Mouse (Mus musculus) hindlimb bud, embryonic 11.5 days (tissue): Measurements from ENCODE around the gene Fgfr1op.
"Not testable (repeated sequence)": the region's sequence is repeated elsewhere in the genome, so short reads cannot be mapped to it uniquely, and the experiment has no call there.

Experiments
- DNase-seq: peaks from one replicate; pipeline ENCODE4 v3.0.0-alpha.2; 2012; ENCODE audit warnings: low read depth, low spot score; ENCODE audit errors: extremely low spot score

The Fgfr1op gene

DNA sequence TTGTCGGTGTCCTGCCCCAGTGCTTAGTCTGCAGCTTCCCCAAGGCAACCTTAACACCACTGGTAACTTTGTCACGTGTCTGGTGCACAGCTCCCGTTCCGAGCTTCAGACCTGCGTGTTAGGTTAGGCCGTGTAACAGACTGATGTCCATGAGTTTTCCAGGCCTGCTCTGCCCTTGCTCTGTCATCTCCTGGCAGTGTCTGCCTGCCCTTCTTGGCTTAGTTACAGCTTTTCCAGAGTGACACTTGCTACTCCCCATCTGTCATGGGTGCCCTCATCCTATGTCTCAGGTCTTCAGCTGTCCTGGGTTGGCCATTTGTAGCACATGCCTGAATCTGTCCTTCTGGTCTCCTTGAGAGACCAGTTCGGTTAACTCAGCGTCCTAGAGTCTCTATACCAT is 2.1 kb downstream of the Fgfr1op start:
- not testable (repeated sequence) for DNase-seq

DNA sequence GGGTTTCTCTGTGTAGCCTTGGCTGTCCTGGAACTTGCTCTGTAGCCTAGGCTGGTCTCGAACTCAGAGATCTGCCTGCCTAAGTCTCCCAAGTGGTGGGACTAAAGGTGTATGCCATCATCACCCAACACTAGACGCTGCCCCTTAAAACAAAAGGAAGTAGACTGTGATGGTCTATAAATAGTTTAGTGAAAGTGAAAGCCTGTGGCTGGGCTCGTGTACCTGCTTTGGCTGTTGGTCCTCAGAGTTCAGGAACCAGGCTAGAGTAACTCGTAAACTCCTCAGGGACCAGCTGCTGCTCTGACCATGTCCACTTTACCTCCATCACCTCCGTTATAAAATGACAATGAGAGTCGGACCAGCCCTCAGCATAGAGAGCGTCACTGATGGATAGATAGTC is 5.0 kb downstream of the Fgfr1op start:
- no peak for DNase-seq

DNA sequence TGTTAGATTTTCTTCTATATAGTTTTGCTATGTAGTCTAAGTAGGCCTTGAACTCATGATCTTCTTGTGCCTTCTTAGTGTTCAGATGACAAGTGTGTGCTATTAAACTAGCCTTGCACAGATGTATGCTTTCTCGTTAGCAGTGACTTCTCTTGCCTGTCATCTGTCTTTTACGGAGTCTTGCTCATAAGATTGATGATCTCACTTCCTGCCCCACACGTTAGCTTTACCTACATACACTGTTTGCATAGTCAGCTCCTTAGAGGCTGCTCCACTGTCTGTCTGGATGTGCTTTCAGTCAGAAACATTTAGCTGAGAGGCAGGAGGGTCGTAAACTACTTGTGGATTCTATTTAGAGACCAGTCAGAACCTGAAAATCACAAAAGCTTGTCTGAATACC is 5.8 kb downstream of the Fgfr1op start:
- DNase-seq, result no peak

DNA sequence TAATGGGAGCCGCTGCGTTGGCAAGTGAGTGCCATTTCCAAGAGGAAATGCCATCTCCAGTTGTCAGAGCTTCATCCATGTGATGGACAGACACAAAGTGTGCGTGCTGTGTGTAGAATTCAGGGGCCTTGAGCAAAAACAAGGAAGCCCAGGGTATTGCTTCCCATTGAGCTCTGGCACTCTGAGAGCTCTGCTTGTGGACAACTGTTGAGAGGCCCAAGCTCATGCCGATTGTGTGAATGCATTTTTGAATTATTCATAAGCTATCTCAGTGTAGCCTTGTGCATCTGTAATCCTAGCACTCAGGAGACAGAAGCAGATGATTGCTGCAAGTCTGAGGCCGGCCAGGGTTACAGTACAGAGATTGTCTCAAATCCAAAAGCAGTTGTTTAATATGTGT is 11.8 kb downstream of the Fgfr1op start:
- DNase-seq, result no peak

DNA sequence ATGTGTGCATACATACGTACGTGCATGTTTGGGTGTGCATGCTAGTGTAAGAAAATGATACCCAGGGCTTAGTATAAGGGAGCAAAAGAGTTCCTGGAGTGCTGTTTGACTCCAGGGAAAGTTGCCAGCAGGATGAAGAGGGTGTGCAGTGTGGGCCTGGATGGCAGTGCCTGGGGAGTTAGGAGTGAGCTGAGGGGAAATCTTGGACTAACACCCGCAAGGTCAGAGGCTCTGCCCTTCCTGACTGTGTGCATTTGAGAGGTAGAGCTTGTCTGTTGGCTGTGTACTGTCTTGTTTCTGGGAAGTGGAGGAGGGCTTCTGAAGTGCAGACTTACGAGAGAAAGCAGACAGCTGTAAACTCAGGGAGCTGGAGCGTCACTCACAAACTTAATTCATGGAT is 18.5 kb downstream of the Fgfr1op start:
- no peak for DNase-seq

DNA sequence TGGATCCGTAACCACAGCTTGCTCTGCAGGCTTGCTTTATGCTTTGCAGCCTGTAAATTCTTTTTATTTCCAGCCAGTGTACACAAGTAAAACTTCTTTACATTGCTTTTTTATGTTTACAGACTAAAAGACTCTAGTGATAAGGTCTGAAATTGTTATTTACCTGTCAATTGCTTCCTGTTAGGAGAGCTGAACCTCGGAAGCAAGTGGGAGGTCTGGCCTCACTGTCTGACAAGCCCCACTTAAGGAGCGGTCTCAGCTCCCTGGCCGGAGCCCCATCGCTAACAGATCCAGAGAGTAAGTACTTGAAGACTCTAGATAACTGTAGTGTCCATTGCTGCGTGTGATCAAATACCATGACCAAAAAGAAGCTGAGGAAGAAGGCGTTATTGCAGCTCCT is 18.9 kb downstream of the Fgfr1op start:
- no peak for DNase-seq

DNA sequence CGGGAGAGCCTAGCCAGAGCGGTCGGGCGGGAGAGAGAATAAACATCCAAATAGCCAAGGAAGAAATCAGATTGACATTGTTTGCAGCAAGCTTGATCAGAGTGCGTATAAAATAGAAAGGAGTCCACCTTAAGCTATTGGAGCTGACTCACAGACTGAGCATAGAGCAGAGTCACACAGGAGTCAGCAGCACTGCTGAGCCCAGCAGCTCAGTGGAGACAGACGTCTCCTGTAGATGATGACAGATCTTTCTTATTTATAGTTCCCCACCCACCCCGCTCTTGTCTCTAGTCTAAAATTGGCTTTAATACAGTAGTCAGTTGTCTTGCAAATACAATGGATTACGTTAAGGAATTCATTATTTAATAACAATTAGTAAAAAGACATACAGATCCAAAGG is 28.4 kb downstream of the Fgfr1op start:
- DNase-seq, result no peak

DNA sequence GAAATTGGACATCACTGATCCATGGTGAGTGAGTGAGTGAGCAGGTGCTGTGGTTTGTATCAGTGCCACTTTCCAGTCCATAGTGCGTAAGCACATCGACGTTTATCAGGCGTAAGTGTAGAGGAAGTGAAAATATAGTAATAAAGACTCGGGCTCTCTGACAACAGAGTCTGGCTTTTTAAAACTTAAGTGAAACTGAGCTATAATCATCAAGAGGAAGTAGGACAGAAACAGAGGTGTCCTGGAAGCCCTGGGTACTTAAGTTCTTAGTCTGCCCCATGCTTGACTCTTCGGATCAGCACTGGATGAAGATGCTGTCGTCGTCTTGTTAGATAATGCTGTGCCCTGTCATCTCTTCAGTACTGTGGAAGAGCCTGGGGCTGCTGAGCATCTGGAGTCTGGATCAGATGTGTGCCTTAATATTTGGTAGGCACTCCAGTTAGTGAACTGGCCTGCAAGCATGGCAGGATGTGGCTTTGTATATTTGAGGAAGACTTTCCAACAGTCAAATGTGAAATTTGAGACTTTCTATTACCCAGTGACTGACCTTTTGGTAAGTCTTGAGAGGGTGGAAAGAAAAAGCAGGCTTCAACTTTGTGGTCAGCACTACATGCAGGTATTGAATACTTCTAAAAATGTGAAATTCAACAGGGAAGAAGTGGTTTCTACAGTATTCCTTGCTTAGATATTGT is 30.5 kb downstream of the Fgfr1op start:
- no peak for DNase-seq

DNA sequence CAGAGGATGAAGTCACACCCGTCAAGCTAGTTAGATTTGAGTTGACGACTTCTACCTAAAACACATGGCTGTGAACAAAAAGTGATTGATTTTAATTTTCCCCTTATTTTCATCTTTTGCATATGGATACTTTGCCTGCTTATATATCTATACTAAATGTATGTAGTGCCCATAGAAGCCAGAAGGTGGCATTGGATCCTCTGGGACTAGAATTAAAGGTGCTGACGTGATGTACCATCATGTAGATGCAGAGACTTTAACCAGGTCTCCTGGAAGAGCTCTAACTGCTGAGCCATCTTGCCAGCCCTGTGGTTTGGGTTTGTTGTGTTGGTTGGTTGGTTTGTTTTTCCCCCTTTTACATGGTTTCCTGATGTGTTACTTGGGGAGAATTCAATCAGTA is 32.4 kb downstream of the Fgfr1op start:
- no peak for DNase-seq

DNA sequence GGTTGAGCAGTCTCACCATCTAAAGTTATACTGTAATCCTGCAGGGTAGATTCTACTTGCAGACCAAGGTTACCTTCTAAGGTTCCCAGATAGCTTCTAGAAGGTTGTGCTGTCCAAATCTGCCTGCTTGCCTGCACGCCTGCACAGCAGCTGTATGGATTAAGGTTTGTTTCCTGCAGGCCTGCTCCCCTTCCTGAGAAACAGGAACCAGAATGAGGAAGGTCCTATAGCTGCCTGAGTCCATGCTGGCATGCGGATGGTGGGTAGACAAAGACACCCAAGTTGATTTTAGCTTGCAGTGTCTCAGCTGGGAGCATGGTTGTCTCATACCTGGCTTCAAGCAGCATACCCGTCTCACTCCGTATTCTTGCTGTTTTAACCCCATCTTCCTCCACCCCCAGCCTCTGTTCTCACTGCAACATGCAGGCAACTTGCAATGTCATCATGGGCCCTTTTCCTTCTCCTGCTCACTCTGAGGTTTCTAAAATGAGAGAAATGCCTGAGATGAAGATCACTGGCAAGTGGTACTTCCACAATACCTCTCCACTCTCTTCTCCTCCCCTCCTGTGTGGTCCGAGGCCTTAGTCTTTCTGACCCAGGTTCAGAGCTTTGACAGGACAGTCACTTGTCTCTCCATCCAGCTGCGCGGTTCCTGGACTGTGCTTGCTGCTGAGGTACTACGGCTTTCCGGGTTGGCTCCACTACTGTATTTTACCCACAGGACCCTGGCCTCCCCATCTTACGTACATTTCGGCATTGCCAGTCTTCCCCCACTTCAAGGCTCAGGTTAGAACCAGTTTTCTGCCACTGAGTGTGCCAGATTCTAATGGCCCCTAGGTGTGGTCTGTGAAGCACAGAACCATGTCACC is 34.0 kb downstream of the Fgfr1op start:
- DNase-seq, result no peak

DNA sequence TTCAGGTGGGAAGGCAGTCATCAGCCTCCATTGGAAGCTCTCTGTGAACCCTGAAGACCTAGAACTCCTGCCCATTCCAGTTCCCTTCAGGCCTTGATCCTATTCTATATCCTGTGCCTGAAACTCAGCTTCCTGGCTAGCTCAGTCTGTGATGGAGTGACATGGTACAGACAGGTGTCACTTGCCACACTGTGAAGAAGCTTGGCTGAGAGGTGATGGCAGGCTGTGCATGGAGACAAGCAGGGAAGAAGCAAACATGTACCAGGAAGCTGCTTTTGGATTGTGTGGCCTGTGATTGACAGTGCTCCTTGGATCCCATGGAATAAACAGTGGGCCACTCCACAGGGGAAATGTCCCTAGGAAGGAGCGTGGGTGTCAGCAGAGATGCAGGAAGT is 34.6 kb downstream of the Fgfr1op start:
- DNase-seq, result no peak

DNA sequence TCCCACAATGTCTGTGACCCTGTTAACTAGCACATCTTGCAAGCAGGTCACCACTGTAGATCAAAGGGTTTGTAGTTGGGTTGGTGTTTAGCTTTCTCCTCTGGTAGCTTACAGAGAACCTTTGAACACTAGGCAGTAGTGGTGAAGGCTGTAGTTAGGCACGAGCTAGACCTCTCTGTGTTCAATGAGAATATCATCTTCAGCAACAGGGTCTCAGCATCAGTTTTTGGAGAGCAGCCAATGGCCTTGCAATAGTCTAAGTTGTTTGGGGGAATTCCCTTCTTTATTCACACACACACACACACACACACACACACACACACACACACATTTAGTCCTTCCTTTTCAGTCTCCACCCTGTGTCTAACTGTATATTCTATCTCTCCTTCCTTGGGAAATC is 38.2 kb downstream of the Fgfr1op start:
- DNase-seq, result no peak

DNA sequence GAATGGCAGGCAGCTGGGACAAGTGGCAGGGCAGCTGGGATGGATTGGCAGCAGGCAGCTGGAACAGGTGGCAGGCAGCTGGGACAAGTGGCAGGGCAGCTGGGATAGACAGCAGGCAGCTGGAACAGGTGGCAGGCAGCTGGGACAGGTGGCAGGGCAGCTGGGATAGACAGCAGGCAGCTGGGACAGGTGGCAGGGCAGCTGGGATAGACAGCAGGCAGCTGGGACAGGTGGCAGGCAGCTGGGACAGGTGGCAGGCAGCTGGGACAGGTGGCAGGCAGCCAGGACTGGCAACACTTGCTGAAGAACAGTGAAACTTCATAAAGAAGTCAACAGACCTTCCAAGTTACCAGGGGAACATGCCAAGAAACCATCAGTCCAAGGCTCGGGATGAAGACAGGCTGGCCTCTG is 39.9 kb downstream of the Fgfr1op start:
- DNase-seq, result not testable (repeated sequence)

DNA sequence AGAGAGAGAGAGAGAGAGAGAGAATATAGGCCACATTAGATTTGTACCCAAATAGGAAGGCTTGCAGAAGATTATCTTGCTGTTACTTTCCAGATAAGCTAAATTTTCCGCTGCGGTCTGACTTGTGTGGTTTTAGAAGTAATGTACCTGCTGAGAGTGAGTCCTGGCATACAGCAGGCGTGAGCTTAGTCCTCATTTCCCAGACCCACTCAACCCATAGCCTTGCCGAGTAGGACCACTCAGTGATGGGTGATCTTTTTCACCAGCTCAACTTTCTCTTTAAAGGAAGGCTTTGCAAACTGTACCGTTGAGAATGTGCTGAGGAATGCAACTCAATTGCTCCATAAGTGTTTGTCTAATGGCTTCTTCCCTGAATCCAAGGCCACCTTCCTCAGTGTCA is 41.4 kb downstream of the Fgfr1op start:
- DNase-seq, result no peak

DNA sequence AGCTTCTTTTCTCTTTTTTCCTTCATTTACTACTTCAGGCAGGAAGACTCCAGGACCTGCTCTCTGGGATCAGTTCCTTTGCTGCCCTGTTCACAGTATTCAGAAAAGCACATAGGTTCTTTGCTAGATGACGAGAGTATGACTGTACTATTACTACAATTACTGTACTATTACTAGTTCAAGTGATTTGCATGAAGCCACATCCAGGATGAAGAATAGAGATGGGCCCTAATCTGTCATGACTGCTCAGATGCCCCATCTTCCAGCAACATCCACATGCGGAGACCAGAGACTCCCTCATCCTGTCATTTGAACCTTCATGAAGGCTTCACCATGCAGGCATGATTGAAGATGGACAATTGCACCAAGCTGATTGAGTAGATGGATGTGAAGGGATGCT is 44.4 kb downstream of the Fgfr1op start:
- no peak for DNase-seq

DNA sequence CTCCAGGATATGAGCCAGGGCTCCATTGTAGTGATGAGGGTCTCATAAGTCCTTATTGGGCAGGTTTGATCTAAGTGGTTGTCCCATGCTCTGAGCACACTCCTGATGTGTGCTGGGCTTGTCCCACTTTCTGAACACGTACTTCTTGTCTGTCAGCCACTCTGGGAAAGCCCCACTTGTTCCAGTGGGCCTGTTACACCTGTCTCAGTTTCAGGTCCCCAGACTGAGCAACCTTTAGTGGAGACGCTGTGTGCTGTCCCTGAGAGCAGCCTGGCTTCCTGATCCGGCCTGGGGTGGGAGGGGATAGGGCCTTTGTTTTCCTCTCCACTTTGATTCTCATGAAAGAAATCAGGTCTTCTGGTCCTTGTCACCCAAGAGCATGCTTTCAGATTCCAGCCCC is 44.9 kb downstream of the Fgfr1op start:
- no peak for DNase-seq

DNA sequence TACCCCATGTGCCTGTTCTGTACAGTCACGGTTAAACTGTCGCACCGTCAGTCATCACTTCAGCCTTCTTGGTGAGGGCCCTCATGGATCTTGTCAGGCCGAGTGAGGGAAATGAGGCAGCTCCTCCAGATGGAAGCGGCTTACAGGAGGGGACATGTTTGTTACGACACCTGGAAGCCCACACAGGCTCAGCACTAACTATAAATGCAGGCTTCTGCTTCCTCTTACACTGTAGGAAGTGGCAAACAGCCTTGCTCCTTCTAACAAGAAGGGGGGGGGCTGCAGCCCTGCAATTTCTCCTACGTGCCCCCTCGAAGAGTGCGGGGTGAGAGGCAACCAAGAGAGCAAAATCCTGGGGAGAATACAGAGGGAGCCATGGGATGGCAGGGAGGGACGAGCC is 45.4 kb downstream of the Fgfr1op start:
- DNase-seq, result no peak

DNA sequence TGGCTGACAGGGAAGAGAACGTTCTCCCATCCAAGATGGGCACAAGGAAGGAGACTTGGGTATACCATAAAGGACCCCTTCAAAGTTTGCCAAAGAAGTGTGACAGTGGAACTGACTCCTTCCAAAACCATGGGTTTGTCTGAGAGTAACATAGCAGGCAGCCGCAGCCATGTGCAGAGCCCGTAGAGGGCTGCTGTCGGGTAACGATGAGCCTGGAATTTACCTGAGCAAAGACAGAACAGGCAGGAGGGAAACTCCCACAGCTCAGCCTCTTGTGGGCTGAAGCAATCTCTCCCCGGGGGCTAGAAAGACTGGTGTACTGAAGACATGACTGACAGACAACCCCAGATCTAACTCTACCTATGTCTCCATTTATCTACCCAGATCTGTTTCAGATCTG is 46.1 kb downstream of the Fgfr1op start:
- no peak for DNase-seq

DNA sequence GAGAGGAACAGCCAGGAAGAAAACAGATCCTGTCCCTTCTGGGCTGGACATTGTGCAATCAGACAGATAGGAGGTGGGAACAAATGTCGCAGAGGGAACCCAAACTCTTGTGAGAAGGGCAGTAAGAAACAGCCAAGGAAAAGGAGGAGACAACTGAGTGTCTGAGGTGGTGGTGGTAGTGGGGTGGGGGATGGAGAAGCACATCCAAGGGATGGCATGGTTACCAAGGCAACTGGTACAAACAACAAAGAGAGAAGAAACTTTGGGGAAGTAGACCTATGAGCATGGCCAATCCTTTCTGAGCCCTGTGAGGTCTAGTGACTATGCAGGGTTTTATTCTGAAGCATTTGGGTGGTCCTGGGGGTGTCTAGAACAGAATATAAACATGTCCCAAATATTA is 49.1 kb downstream of the Fgfr1op start:
- no peak for DNase-seq

DNA sequence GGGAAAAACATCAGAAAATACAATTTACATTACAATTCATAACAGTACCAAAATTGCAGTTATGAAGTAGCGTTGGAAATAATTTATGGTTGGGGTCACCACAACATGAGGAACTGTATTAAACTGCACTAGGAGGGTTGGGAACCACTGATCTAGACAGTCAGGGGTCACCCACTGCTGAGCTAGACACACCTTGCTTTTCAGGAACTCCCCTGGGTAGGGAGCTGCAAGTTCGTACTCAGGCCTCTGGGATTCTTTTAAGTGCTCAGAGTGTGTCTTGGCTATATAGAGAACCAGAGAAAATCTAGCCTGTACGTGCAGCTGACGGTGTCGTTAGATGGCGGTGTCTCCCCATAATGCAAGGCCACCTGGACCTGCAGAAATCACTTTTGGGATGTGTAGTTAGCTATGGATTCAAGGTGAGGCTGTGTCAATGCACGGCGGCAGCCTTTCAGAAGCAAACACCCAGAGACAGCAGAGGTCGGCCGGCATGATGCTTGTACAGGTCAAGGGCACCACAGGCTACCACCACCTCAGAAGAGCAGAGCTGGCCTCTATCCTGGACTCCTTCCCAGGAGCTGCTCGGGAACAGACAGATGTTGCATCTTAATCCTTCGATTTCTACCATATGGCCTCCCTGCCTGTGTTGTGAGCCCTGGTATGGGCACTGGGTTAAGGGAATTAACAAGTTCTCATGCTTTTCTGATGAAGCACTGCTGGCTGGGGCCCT is 49.9 kb downstream of the Fgfr1op start:
- DNase-seq, result no peak

DNA sequence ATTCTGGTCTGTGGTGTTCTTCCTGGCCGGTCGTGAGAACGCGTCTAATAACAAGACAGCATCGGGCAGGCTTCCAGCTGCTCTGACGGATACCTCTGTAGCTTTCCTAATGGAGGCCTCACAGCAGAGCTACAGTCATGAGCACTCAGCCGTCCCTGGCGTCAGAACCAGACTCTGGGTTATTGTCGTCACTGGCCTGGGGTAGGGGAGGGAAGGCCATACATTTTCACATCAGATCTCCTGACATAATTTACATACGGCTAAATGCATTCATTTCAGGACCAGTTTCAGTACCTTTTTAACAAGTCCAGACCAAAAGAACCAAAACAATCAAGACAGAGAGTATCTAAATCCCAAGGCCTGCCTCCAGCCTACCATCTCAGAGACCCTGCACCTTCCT is 57.9 kb downstream of the Fgfr1op start:
- no peak for DNase-seq

DNA sequence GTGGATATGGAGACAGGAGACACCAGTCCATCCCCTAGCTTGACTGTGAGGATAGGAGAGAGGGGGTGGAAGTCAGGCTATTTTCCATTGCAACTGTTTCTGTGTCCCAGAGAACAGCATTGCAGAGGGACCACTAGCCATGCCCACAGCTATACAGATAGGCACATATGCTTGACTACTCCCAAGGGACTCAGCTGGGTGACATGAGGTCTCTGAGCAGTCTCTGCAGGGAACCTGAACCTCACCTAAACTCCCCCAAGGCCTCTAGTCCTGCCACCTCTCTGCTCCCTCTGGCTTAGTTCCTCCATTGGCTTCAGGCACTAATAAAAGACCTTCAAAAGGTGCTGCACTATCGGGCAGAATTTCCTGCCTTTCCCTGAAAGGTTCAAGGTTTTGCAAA is 58.8 kb downstream of the Fgfr1op start:
- no peak for DNase-seq
